Mouse (Mus musculus): ENCODE measurements around the gene Qprt. TPM values are rescaled to one million over a fixed set of nuclear protein-coding genes. Genes with fewer than 3 reads are reported as not detected.

The Qprt gene
- total and polyA plus RNA-seq, 2 experiments, result 116 to 196 TPM

GRCm38 (mm10) chr7:127142666-127143065 is 20.6 kb upstream of the Qprt start:
- TF ChIP-seq POLR2A (IDR thresholded peaks at IDR 0.05; ENCODE audit: extremely low read depth, insufficient read depth, low read length), result no peak
- no peak for TF ChIP-seq CTCF (IDR thresholded peaks at IDR 0.05; ENCODE audit: low read depth, low read length)
- H3K9ac ChIP-seq (ENCODE audit: low read depth, low read length), result no peak overlapping the region
- H3K36me3 ChIP-seq (ENCODE audit: control insufficient read depth, insufficient read depth, low read length), result no peaks in the 10 kb centered on the region
- 0 out of 2 replicates have a peak, but pooled peaks cover 2% of the 10 kb centered on the region for H3K4me1 ChIP-seq (ENCODE audit: control insufficient read depth, insufficient read depth, low read length)
- no peak overlapping the region for H3K4me3 ChIP-seq (ENCODE audit: insufficient read depth, low read depth, low read length)
- DNase-seq (ENCODE audit: extremely low read depth, low read depth, low spot score), result no peak
- WGBS, result 91% methylated on average over 4 of the region's 4 CpGs
- H3K79me2 ChIP-seq (ENCODE audit: control insufficient read depth, insufficient read depth, low read length), result no peaks in the 10 kb centered on the region
- H3K27me3 ChIP-seq (ENCODE audit: control insufficient read depth, insufficient read depth, low read length), result no peaks in the 10 kb centered on the region
- H3K27ac ChIP-seq (replicated peaks; ENCODE audit: insufficient read depth, low read depth, low read length), result no peak overlapping the region

GRCm38 (mm10) chr7:127142214-127142613 is 20.2 kb upstream of the Qprt start:
- H3K36me3 ChIP-seq (ENCODE audit: control insufficient read depth, insufficient read depth, low read length), result no peaks in the 10 kb centered on the region
- H3K9ac ChIP-seq (ENCODE audit: low read depth, low read length), result no peak overlapping the region
- no peak for DNase-seq (ENCODE audit: extremely low read depth, low read depth, low spot score)
- H3K4me1 ChIP-seq (ENCODE audit: control insufficient read depth, insufficient read depth, low read length), result no peaks in the 10 kb centered on the region
- TF ChIP-seq CTCF (IDR thresholded peaks at IDR 0.05; ENCODE audit: low read depth, low read length), result no peak
- no peak for TF ChIP-seq POLR2A (IDR thresholded peaks at IDR 0.05; ENCODE audit: extremely low read depth, insufficient read depth, low read length)
- H3K27me3 ChIP-seq (ENCODE audit: control insufficient read depth, insufficient read depth, low read length), result no peaks in the 10 kb centered on the region
- no peak overlapping the region for H3K4me3 ChIP-seq (ENCODE audit: insufficient read depth, low read depth, low read length)
- H3K27ac ChIP-seq (replicated peaks; ENCODE audit: insufficient read depth, low read depth, low read length), result no peak overlapping the region
- WGBS, result 67% methylated on average over 2 of the region's 2 CpGs
- H3K79me2 ChIP-seq (ENCODE audit: control insufficient read depth, insufficient read depth, low read length), result no peaks in the 10 kb centered on the region

- TF ChIP-seq CTCF (IDR thresholded peaks at IDR 0.05; ENCODE audit: low read depth, low read length), result 0 out of 2 replicates have a peak, but pooled peaks have one; percentile 6
- TF ChIP-seq POLR2A (IDR thresholded peaks at IDR 0.05; ENCODE audit: extremely low read depth, insufficient read depth, low read length), result no peak
- Histone ChIP-seq H3K79me2 (ENCODE audit: control insufficient read depth, insufficient read depth, low read length) (no peaks in the 10 kb centered on the region), H3K27me3 (ENCODE audit: control insufficient read depth, insufficient read depth, low read length) (no peaks in the 10 kb centered on the region), H3K36me3 (ENCODE audit: control insufficient read depth, insufficient read depth, low read length) (no peaks in the 10 kb centered on the region), H3K4me3 (ENCODE audit: insufficient read depth, low read depth, low read length) (no peak overlapping the region), H3K4me1 (ENCODE audit: control insufficient read depth, insufficient read depth, low read length) (no peaks in the 10 kb centered on the region), H3K27ac (replicated peaks; ENCODE audit: insufficient read depth, low read depth, low read length) (no peak overlapping the region), H3K9ac (ENCODE audit: low read depth, low read length) (no peak overlapping the region)
- WGBS, result 74% methylated on average over 7 of the region's 7 CpGs
- DNase-seq (ENCODE audit: extremely low read depth, low read depth, low spot score), result no peak
Observed at GRCm38 (mm10) chr7:127140623-127141404, 18.8 kb upstream of the Qprt start.

GRCm38 (mm10) chr7:127139562-127139961 is 17.5 kb upstream of the Qprt start:
- Histone ChIP-seq H3K36me3 (ENCODE audit: control insufficient read depth, insufficient read depth, low read length) (no peaks in the 10 kb centered on the region), H3K9ac (ENCODE audit: low read depth, low read length) (no peak overlapping the region), H3K4me1 (ENCODE audit: control insufficient read depth, insufficient read depth, low read length) (no peaks in the 10 kb centered on the region), H3K79me2 (ENCODE audit: control insufficient read depth, insufficient read depth, low read length) (no peaks in the 10 kb centered on the region), H3K27ac (replicated peaks; ENCODE audit: insufficient read depth, low read depth, low read length) (no peak overlapping the region), H3K4me3 (ENCODE audit: insufficient read depth, low read depth, low read length) (no peak overlapping the region), H3K27me3 (ENCODE audit: control insufficient read depth, insufficient read depth, low read length) (no peaks in the 10 kb centered on the region)
- DNase-seq (ENCODE audit: extremely low read depth, low read depth, low spot score), result no peak
- whole genome bisulfite sequencing, result 45% methylated on average over 5 of the region's 5 CpGs
- no peak for TF ChIP-seq POLR2A (IDR thresholded peaks at IDR 0.05; ENCODE audit: extremely low read depth, insufficient read depth, low read length)
- TF ChIP-seq CTCF (IDR thresholded peaks at IDR 0.05; ENCODE audit: low read depth, low read length), result no peak

GRCm38 (mm10) chr7:127139100-127139499 is 17.1 kb upstream of the Qprt start:
- 95% methylated on average over 7 of the region's 7 CpGs for WGBS
- no peak for TF ChIP-seq POLR2A (IDR thresholded peaks at IDR 0.05; ENCODE audit: extremely low read depth, insufficient read depth, low read length)
- no peak for TF ChIP-seq CTCF (IDR thresholded peaks at IDR 0.05; ENCODE audit: low read depth, low read length)
- Histone ChIP-seq H3K79me2 (ENCODE audit: control insufficient read depth, insufficient read depth, low read length) (no peaks in the 10 kb centered on the region), H3K36me3 (ENCODE audit: control insufficient read depth, insufficient read depth, low read length) (no peaks in the 10 kb centered on the region), H3K27me3 (ENCODE audit: control insufficient read depth, insufficient read depth, low read length) (no peaks in the 10 kb centered on the region), H3K27ac (replicated peaks; ENCODE audit: insufficient read depth, low read depth, low read length) (no peak overlapping the region), H3K9ac (ENCODE audit: low read depth, low read length) (no peak overlapping the region), H3K4me3 (ENCODE audit: insufficient read depth, low read depth, low read length) (no peak overlapping the region), H3K4me1 (ENCODE audit: control insufficient read depth, insufficient read depth, low read length) (no peaks in the 10 kb centered on the region)
- no peak for DNase-seq (ENCODE audit: extremely low read depth, low read depth, low spot score)

All from liver, adult 2 months (tissue).